Mouse (Mus musculus): ENCODE data around the gene Calhm5.

DNA sequence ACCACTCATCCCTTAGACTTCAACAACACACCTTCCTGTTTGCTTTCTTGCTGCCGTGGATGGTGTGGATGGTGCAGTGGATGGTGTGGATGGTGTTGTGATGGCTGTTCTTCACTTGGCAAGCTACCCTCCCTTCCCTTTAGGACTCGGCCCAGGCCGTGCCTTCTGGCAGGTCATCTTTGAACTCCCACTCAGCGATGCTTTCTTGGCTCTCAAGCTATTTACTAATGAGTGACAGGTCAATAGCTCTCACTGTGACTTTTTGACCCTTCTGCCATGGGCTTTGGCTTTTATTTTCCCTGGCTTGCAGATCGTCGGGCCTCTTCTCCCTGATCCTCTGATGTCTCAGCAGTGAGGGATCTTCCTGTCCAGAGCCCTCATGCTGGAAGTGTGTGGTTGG, 40.1 kb upstream of the Calhm5 start:
- TF ChIP-seq GATA1 (IDR thresholded peaks at IDR 0.05; ENCODE audit: low read length): no peak
- TF ChIP-seq TAL1 (IDR thresholded peaks at IDR 0.05; ENCODE audit: low read length): no peak

All from erythroblast, embryonic 14.5 days (primary cell).